Mouse (Mus musculus): Measurements from ENCODE around the gene Mbl1. TPM values are rescaled to one million over a fixed set of nuclear protein-coding genes. Genes with fewer than 3 reads are reported as not detected.

Gene Mbl1
- 0.25 TPM for polyA plus RNA-seq (2014; fragmentation: Illumina TruSeq; extraction: RNeasy Lipid Tissue Mini Kit (QIAGEN cat#74804); ENCODE audit: low read depth, low replicate concordance)

GRCm38 (mm10) chr14:41151220-41151898 lies at the start of gene Mbl1:
Mbl1 (plus strand) TSS chr14:41151458.

GRCm38 (mm10) chr14:41104853-41105444 lies 46.3 kb upstream of the Mbl1 start, which contains the start of gene Mat1a:
Mat1a (plus strand) TSS chr14:41105035.

GRCm38 (mm10) chr14:41131540-41131939 lies 19.7 kb upstream of the Mbl1 start, which contains the start of gene Sftpa1:
Sftpa1 (plus strand) TSS chr14:41131782.

GRCm38 (mm10) chr14:41185059-41185821 lies 34.0 kb downstream of the Mbl1 start, which contains the start of gene Sftpd:
Sftpd (minus strand) TSS chr14:41185149.

Other genes with a start within 250 kb of the Mbl1 start
- 1.6 TPM for gene Tspan14, start 184.7 kb upstream of the Mbl1 start, polyA plus RNA-seq (2014; fragmentation: Illumina TruSeq; extraction: RNeasy Lipid Tissue Mini Kit (QIAGEN cat#74804); ENCODE audit: low read depth, low replicate concordance)
- 126 TPM for gene Fam213a, start 137.7 kb upstream of the Mbl1 start, polyA plus RNA-seq (2014; fragmentation: Illumina TruSeq; extraction: RNeasy Lipid Tissue Mini Kit (QIAGEN cat#74804); ENCODE audit: low read depth, low replicate concordance)
- 56.2 TPM for gene Dydc2, start 82.2 kb upstream of the Mbl1 start, polyA plus RNA-seq (2014; fragmentation: Illumina TruSeq; extraction: RNeasy Lipid Tissue Mini Kit (QIAGEN cat#74804); ENCODE audit: low read depth, low replicate concordance)
- 149 TPM for gene Dydc1, start 78.5 kb upstream of the Mbl1 start, polyA plus RNA-seq (2014; fragmentation: Illumina TruSeq; extraction: RNeasy Lipid Tissue Mini Kit (QIAGEN cat#74804); ENCODE audit: low read depth, low replicate concordance)
- gene Mat1a, start 46.4 kb upstream of the Mbl1 start, polyA plus RNA-seq (2014; fragmentation: Illumina TruSeq; extraction: RNeasy Lipid Tissue Mini Kit (QIAGEN cat#74804); ENCODE audit: low read depth, low replicate concordance), result 0.24 TPM
- gene Sftpa1, start 19.7 kb upstream of the Mbl1 start, polyA plus RNA-seq (2014; fragmentation: Illumina TruSeq; extraction: RNeasy Lipid Tissue Mini Kit (QIAGEN cat#74804); ENCODE audit: low read depth, low replicate concordance), result 0.08 TPM
- not detected for gene Sftpd, start 33.7 kb downstream of the Mbl1 start, polyA plus RNA-seq (2014; fragmentation: Illumina TruSeq; extraction: RNeasy Lipid Tissue Mini Kit (QIAGEN cat#74804); ENCODE audit: low read depth, low replicate concordance)
- gene Gm2832, start 127.3 kb downstream of the Mbl1 start, polyA plus RNA-seq (2014; fragmentation: Illumina TruSeq; extraction: RNeasy Lipid Tissue Mini Kit (QIAGEN cat#74804); ENCODE audit: low read depth, low replicate concordance), result 10.9 TPM
- 17.3 TPM for gene Gm5798, start 197.2 kb downstream of the Mbl1 start, polyA plus RNA-seq (2014; fragmentation: Illumina TruSeq; extraction: RNeasy Lipid Tissue Mini Kit (QIAGEN cat#74804); ENCODE audit: low read depth, low replicate concordance)
- 3.4 TPM for gene Gm7945, start 234.9 kb downstream of the Mbl1 start, polyA plus RNA-seq (2014; fragmentation: Illumina TruSeq; extraction: RNeasy Lipid Tissue Mini Kit (QIAGEN cat#74804); ENCODE audit: low read depth, low replicate concordance)

Measured in testis, adult 10 weeks (tissue).